Mouse (Mus musculus) heart, adult 11 months (tissue): ENCODE data around the gene Fhit.
"Not testable (repeated sequence)": the region's sequence is repeated elsewhere in the genome, so short reads cannot be mapped to it uniquely, and the experiment has no call there.

Experiments used
- DNase-seq: peaks from one replicate; pipeline ENCODE4 v3.0.0; 2022

Gene Fhit

GRCm38 (mm10) chr14:10917893-10918803 lies 243.7 kb downstream of the Fhit start:
- no peak for DNase-seq

DNA sequence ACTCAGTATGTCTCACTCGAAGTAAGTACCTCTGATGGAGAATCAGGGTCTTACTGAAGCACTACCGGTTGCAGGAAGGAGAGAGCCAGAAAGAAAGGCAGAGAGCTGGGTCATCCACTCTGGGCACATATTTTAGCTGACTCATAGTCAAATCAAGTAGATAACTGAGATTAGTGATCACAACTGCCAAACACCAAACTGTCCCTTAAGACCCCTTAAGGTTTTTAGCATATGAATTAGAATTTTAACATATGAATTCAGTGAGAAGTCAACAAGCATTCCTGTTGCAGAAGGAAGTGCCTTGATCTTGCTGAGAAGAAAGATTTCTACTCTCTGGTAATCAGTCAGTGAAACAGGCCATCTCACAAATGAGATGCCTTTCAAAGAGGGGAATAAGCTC lies 253.8 kb downstream of the Fhit start:
- DNase-seq: no peak

- DNase-seq: no peak
Measured at GRCm38 (mm10) chr14:10882759-10883158, 279.1 kb downstream of the Fhit start.

DNA sequence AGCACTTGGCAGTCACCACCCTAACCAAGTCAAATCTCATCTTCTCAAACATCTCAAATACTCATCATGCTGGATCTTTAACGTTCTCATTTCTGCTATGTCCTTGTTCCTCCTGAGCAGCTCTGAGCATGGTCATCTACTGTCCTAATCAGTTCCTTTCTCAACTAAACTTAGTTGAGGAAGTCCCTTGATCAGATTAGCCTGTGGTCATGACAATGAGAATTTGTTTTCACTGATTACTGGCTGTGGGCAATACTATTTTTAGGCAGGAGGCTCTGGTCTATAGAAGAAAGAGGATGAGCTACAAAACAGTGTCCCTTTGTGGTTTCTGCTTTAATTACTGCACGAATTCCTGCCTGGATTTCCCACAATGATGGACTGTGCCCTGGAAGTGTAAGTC lies 281.1 kb downstream of the Fhit start:
- DNase-seq: no peak

- DNase-seq: no peak
Measured at GRCm38 (mm10) chr14:10874595-10875372, 287.1 kb downstream of the Fhit start.

GRCm38 (mm10) chr14:10857606-10858005 lies 304.2 kb downstream of the Fhit start:
- no peak for DNase-seq

DNA sequence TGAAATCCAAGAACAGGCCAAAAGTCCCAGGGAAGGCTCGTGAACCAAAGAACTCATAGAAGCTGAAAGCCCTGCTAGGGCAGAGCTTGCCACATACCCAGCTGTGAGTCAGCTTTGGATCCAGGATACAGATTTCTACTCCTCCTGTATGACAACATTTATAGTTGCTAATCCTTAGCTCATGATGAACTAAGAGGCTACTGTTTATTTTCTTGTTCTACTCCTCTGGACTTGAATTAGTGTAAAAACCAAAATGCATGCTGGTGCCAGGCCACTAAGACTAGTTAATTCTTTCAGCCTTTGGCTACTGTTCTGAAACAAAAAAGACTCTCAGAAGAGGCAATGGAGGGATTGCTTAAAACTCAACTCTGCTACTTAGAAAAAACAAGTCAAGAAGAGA lies 309.9 kb downstream of the Fhit start:
- DNase-seq: no peak

GRCm38 (mm10) chr14:10836001-10836400 lies 325.8 kb downstream of the Fhit start:
- no peak for DNase-seq

GRCm38 (mm10) chr14:10824819-10825218 lies 337.0 kb downstream of the Fhit start:
- DNase-seq: no peak

- no peak for DNase-seq
Measured at GRCm38 (mm10) chr14:10813551-10813950, 348.3 kb downstream of the Fhit start.

- no peak for DNase-seq
Measured at GRCm38 (mm10) chr14:10798489-10799180, 363.2 kb downstream of the Fhit start.

DNA sequence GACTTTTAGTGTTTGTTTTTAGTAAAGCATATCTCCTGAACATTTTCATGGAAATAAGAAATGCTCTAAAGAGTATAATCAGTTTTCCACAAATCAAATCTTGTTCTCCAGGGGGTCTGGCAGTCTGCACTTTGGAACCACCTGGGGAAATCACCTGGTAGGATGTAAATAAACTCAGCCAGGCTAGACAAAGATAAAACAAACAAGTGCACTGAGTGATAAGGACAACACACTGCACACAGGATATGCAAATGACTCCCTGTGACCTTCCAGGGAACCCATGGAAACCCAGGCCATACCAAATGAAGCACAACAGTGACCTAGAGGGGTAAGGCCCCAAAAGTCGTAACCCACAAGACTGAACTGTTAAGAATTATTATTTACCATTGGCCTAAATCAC lies 364.2 kb downstream of the Fhit start:
- DNase-seq: no peak

- no peak for DNase-seq
Measured at GRCm38 (mm10) chr14:10795498-10796075, 366.2 kb downstream of the Fhit start.

GRCm38 (mm10) chr14:10783929-10784328 lies 377.9 kb downstream of the Fhit start:
- no peak for DNase-seq

DNA sequence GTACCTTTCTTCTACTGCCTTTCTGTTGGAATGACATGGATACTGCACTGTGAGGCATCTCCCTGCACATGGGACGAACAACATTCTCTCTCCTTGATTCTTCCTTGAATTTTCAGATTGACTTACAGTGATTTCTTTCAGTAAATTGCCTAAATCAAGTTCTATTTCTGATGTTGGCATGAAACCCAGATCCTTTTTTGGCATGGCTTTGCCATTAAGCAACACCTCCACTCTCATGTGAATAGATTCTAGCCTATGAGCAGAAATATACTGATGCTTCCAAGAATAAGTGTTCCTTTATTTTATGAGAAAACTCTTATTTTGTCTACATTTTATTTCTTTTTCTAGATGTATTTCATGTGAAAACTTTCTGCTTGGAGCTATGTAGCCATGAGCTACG lies 383.1 kb downstream of the Fhit start:
- no peak for DNase-seq

DNA sequence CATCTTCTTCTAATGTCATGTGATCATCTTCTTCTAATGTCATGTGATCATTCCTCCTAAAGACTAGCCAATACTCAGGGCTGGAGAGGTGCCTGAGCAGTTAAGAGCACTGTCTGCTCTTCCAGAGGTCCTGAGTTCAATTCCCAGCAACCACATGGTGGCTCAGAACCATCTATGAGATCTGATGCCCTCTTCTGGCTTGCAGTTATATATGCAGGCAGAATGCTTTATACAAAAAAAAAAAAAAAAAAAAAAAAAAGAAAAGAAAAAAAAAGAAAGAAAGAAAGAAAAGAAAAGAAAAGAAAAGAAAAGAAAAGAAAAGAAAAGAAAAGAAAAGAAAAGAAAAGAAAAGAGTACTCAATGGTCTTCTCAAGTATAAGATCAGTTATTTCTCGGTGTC lies 407.0 kb downstream of the Fhit start:
- DNase-seq: not testable (repeated sequence)

GRCm38 (mm10) chr14:10738076-10738475 lies 423.8 kb downstream of the Fhit start:
- DNase-seq: no peak

- DNase-seq: no peak
Measured at GRCm38 (mm10) chr14:10722525-10722924, 439.3 kb downstream of the Fhit start.

DNA sequence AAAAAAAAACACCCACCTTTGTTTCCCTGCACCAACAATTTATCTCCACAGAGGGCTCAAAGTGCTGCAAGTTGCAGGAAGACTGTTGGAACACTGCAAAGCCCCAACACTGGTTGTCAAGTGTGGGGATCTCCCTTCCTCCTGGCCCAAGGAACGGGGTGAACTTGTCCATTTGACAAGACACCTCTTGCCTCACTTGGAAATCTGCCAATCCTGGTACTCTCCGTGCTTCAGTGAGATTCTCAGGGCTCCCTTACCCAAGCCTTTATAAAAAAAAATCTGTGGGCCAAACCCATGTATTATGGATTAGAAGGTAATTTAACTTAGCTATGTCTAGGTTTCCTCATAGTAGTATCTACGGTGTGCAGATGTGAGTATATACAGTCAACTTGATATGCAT lies 448.9 kb downstream of the Fhit start:
- DNase-seq: no peak

DNA sequence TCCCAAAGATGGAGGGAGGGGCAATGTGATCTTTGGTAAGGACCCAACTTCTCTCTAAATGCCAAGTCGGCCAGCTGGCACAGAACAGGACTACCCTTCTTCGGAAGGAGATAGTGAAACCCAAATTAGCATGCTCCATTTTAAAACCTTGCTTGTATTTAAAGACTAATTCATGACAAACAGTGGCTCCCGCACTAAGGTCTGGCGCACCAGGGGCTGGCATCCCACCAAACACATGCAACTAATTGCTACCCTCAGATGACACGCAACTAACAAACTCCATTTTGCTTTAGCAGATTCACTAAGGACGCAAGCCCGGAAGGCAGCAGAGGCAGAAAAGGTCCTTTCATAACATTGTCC lies 449.3 kb downstream of the Fhit start:
- no peak for DNase-seq

DNA sequence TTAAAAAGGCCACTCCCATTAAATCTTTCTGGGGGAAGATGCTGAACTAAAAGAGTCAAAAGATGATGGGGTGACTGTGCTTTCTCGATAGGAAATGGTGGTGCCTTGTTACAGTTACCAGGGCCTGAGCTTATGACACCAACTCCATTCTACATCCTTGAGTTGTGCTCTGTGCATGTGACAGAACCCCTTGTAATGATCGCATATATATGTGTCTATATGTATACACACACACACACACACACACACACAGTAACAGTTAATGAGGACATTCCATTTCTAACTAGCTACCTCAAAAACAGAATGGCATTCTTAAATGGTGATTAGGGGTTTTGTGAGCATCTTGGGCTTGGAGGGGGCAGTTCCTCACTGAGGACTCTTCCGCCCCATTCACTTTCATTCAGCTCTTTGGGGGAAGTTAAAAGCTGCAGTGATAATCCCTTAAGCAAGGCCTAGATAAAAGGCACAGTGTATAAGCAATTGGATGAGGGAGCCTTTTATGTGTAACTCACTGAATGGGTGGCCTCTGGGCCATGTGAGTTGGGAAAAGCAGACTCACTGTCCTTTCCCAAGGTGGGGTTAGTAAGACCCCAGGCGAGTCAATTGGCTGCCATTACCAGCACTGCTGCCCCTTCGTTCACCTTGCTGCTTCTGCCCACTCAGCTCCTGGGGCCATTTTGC lies 449.9 kb downstream of the Fhit start:
- DNase-seq: no peak

GRCm38 (mm10) chr14:10710796-10711311 lies 451.0 kb downstream of the Fhit start:
- no peak for DNase-seq
